Mouse (Mus musculus) liver, postnatal 0 days (tissue): ENCODE measurements at regions not wholly inside any gene's neighbourhood (a gene's known extent, or its start where the extent isn't known, plus 50 kb on each side); places are given as distances from the start of the nearest gene placed in this dataset.

ENCODE experiments used
- CTCF ChIP-seq: sonication (generic); IDR thresholded peaks from 2 replicates; pipeline ENCODE4 v1.5.1; 2016; ENCODE audit warnings: antibody characterized with exemption, low read depth
- EP300 ChIP-seq: IDR thresholded peaks from 2 replicates; pipeline ENCODE4 v1.6.1; 2016; ENCODE audit warnings: antibody characterized with exemption, low read depth, mild to moderate bottlenecking

DNA sequence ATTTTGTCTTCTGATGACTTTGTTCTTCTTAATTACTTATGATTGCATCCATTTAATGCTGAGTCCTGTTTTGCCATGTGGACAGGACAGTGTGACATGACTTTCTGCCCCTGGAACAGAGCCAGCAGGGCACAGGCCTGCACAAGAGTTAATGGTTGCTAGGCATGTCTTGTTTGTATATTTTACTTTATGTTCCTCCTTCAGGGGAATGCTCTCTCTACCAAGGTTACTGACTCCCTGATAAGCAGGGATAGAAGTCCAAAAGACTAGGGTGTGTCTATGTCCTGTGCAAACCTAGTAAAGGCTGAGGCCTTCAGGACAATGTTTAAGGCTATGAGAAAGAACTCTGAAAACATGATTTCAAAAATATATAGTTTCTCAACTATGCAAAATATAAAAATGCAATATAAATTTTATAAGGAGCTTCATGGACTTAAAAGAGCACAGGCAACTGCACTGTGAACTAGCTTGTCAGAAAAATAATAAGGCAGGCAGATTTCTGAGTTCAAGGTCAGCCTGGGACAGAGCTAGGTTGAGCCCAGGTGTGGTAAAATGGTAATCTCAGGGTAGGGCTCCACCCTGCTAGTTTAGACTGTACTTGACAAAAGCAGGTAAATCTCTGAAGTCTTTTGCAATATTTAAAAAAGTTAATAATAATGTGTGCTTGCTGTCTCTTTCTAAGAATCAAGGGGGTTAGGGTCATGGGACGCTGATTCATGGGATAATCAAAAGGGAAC lies 99.7 kb upstream of the Gbe1 start:
- no peak for TF ChIP-seq CTCF
- TF ChIP-seq EP300 = no peak
